Mouse (Mus musculus) neural tube, embryonic 14.5 days (tissue): Measurements from ENCODE around the gene Nfkbie. TPM values are rescaled to one million over a fixed set of nuclear protein-coding genes. Genes with fewer than 3 reads are reported as not detected.
A peak's percentile ranks its signal among the peaks of the same experiment; 100 is the strongest.

ENCODE experiments used
- ATAC-seq: fragments of 200-750 bp; cut with Nextera tagmentation; 2 replicates; pipeline ENCODE4 v1.8.0; 2017; ENCODE audit warnings: low read depth, mild to moderate bottlenecking, moderate TSS enrichment, moderate library complexity
- H3K27ac ChIP-seq: fragments of 300-500 bp; sonication (generic); 2 replicates; pipeline ENCODE4 v1.5.1; 2014; ENCODE audit warnings: low read depth, mild to moderate bottlenecking, control low read depth, low read length, moderate library complexity, mixed read lengths
- H3K27me3 ChIP-seq: fragments of 300-500 bp; sonication (generic); 2 replicates; pipeline ENCODE4 v1.6.1; 2014; ENCODE audit warnings: low read length; ENCODE audit not compliant: control insufficient read depth, insufficient read depth
- H3K36me3 ChIP-seq: fragments of 300-500 bp; sonication (generic); 2 replicates; pipeline ENCODE4 v1.6.1; 2014; ENCODE audit warnings: low read length, mixed read lengths; ENCODE audit not compliant: control insufficient read depth, insufficient read depth
- H3K4me1 ChIP-seq: fragments of 300-500 bp; sonication (generic); 2 replicates; pipeline ENCODE4 v1.6.1; 2014; ENCODE audit warnings: low read length; ENCODE audit not compliant: control insufficient read depth, insufficient read depth
- H3K4me2 ChIP-seq: fragments of 300-500 bp; sonication (generic); 2 replicates; pipeline ENCODE4 v1.6.1; 2014; ENCODE audit warnings: mild to moderate bottlenecking, low read depth, low read length, control low read depth
- H3K4me3 ChIP-seq: fragments of 300-500 bp; sonication (generic); 2 replicates; pipeline ENCODE4 v1.5.1; 2014; ENCODE audit warnings: low read depth, low read length, control low read depth, mixed read lengths
- H3K9ac ChIP-seq: fragments of 300-500 bp; sonication (generic); replicated peaks from 2 replicates; pipeline ENCODE4 v1.6.1; 2014; ENCODE audit warnings: low read depth, mild to moderate bottlenecking, control low read depth, low read length, mixed read lengths
- H3K9me3 ChIP-seq: fragments of 300-500 bp; sonication (generic); 2 replicates; pipeline ENCODE4 v1.6.1; 2016; ENCODE audit warnings: low read length; ENCODE audit not compliant: control insufficient read depth
- WGBS: fragments of 180-500 bp; shearing (Covaris S2); extraction: QIAGEN DNeasy Blood & Tissue Kit; methylation state at CpG from one replicate; pipeline ENCODE4 v1.1.7; 2014; 5-methylcytosine and 5-hydroxymethylcytosine counted together
- polyA plus RNA-seq: library from polyadenylated mRNA; unstranded; fragments of >200 nt; fragmentation: Nextera tagmentation; extraction: Ambion mirVana; gene quantifications from 2 replicates; pipeline ENCODE4 v1.2.1, GENCODE M21; 2014

Nfkbie gene
- polyA plus RNA-seq, 1 experiment from 2014 or later, result 4.2 TPM

- Histone ChIP-seq H3K4me2 (no peak overlapping the region), H3K4me3 (no peak overlapping the region), H3K27ac (no peak overlapping the region), H3K36me3 (0 out of 2 replicates have a peak, but pooled peaks cover 4% of the 10 kb centered on the region), H3K27me3 (no peaks in the 10 kb centered on the region), H3K9me3 (no peaks in the 10 kb centered on the region), H3K4me1 (no peaks in the 10 kb centered on the region), H3K9ac (no peak overlapping the region)
- ATAC-seq, result no peak
- WGBS, result 93% methylated on average over 28 of the region's 28 CpGs
Measured at GRCm38 (mm10) chr17:45517549-45518215, 37.8 kb upstream of the Nfkbie start.

GRCm38 (mm10) chr17:45518766-45519475 is 36.6 kb upstream of the Nfkbie start:
- H3K27ac ChIP-seq, result no peak overlapping the region
- 0 out of 2 replicates have a peak overlapping the region, but pooled peaks have one; percentile 2 for H3K9ac ChIP-seq
- H3K36me3 ChIP-seq, result 0 out of 2 replicates have a peak, but pooled peaks cover 4% of the 10 kb centered on the region
- no peak overlapping the region for H3K4me3 ChIP-seq
- H3K27me3 ChIP-seq, result no peaks in the 10 kb centered on the region
- 75% methylated on average over 12 of the region's 12 CpGs for WGBS
- no peaks in the 10 kb centered on the region for H3K9me3 ChIP-seq
- no peak overlapping the region for H3K4me2 ChIP-seq
- no peak for ATAC-seq
- H3K4me1 ChIP-seq, result no peaks in the 10 kb centered on the region

- no peaks in the 10 kb centered on the region for H3K27me3 ChIP-seq
- H3K9me3 ChIP-seq, result no peaks in the 10 kb centered on the region
- H3K9ac ChIP-seq, result no peak overlapping the region
- H3K36me3 ChIP-seq, result 0 out of 2 replicates have a peak, but pooled peaks cover 4% of the 10 kb centered on the region
- no peak for ATAC-seq
- H3K4me3 ChIP-seq, result no peak overlapping the region
- no peak overlapping the region for H3K4me2 ChIP-seq
- H3K27ac ChIP-seq, result no peak overlapping the region
- 84% methylated on average over 11 of the region's 11 CpGs for WGBS
- H3K4me1 ChIP-seq, result no peaks in the 10 kb centered on the region
Measured at GRCm38 (mm10) chr17:45520136-45520535, 35.4 kb upstream of the Nfkbie start.

GRCm38 (mm10) chr17:45523263-45523662 is 32.2 kb upstream of the Nfkbie start, which contains the start of gene Tcte1:
TSS of gene Tcte1 (plus strand) at chr17:45523434.
- no peaks in the 10 kb centered on the region for H3K27me3 ChIP-seq
- no peaks in the 10 kb centered on the region for H3K4me1 ChIP-seq
- peak within 1 kb of the TSS; percentile 44; the same call in 1 of the 2 replicates for H3K9ac ChIP-seq
- H3K36me3 ChIP-seq, result 0 out of 2 replicates have a peak, but pooled peaks cover under 1% of the 10 kb centered on the region
- no peak within 1 kb of the TSS for H3K27ac ChIP-seq
- peak within 1 kb of the TSS; percentile 72 for H3K4me2 ChIP-seq
- WGBS, result 1% methylated on average over 21 of the region's 21 CpGs
- peak within 1 kb of the TSS; percentile 29 for H3K4me3 ChIP-seq
- peak; percentile 80; the same call in 1 of the 2 replicates for ATAC-seq
- no peaks in the 10 kb centered on the region for H3K9me3 ChIP-seq

- ATAC-seq, result no peak
- WGBS, result 45% methylated on average over 4 of the region's 4 CpGs
- H3K9me3 ChIP-seq, result no peaks in the 10 kb centered on the region
Measured at GRCm38 (mm10) chr17:45524961-45525360, 30.5 kb upstream of the Nfkbie start.

GRCm38 (mm10) chr17:45526571-45526970 is 28.9 kb upstream of the Nfkbie start:
- Histone ChIP-seq H3K27ac (no peak overlapping the region), H3K4me1 (no peaks in the 10 kb centered on the region), H3K4me3 (no peak overlapping the region), H3K27me3 (no peaks in the 10 kb centered on the region), H3K4me2 (no peak overlapping the region), H3K36me3 (no peaks in the 10 kb centered on the region), H3K9ac (no peak overlapping the region), H3K9me3 (no peaks in the 10 kb centered on the region)
- no peak for ATAC-seq
- 25% methylated on average over 5 of the region's 5 CpGs for WGBS

More at GRCm38 (mm10) chr17:45524961-45525360, 30.5 kb upstream of the Nfkbie start:
- no peak overlapping the region for H3K4me3 ChIP-seq
- no peak overlapping the region for H3K4me2 ChIP-seq
- H3K27ac ChIP-seq, result no peak overlapping the region
- H3K4me1 ChIP-seq, result no peaks in the 10 kb centered on the region
- no peak overlapping the region for H3K9ac ChIP-seq
- H3K36me3 ChIP-seq, result no peaks in the 10 kb centered on the region
- no peaks in the 10 kb centered on the region for H3K27me3 ChIP-seq

GRCm38 (mm10) chr17:45530346-45530782 is 25.1 kb upstream of the Nfkbie start:
- WGBS, result 40% methylated on average over 13 of the region's 13 CpGs
- Histone ChIP-seq H3K27ac (no peak overlapping the region), H3K9me3 (no peaks in the 10 kb centered on the region), H3K4me1 (no peaks in the 10 kb centered on the region), H3K36me3 (no peaks in the 10 kb centered on the region), H3K27me3 (no peaks in the 10 kb centered on the region), H3K9ac (no peak overlapping the region), H3K4me2 (no peak overlapping the region), H3K4me3 (no peak overlapping the region)
- ATAC-seq, result no peak

GRCm38 (mm10) chr17:45532896-45533295 is 22.6 kb upstream of the Nfkbie start:
- no peaks in the 10 kb centered on the region for H3K4me1 ChIP-seq
- 57% methylated on average over 15 of the region's 15 CpGs for WGBS
- no peak overlapping the region for H3K4me2 ChIP-seq
- H3K9me3 ChIP-seq, result no peaks in the 10 kb centered on the region
- no peaks in the 10 kb centered on the region for H3K36me3 ChIP-seq
- H3K27me3 ChIP-seq, result no peaks in the 10 kb centered on the region
- H3K27ac ChIP-seq, result no peak overlapping the region
- no peak overlapping the region for H3K4me3 ChIP-seq
- no peak overlapping the region for H3K9ac ChIP-seq
- no peak for ATAC-seq

- Histone ChIP-seq H3K27me3 (no peaks in the 10 kb centered on the region), H3K4me2 (no peak overlapping the region), H3K27ac (no peak overlapping the region), H3K4me1 (no peaks in the 10 kb centered on the region), H3K36me3 (no peaks in the 10 kb centered on the region), H3K9me3 (no peaks in the 10 kb centered on the region), H3K4me3 (no peak overlapping the region), H3K9ac (no peak overlapping the region)
- 16% methylated on average over 5 of the region's 5 CpGs for WGBS
- ATAC-seq, result no peak
Measured at GRCm38 (mm10) chr17:45536264-45536663, 19.2 kb upstream of the Nfkbie start.
